Mouse (Mus musculus): Measurements from ENCODE around the gene Nav2. TPM values are rescaled to one million over a fixed set of nuclear protein-coding genes. Genes with fewer than 3 reads are reported as not detected.

Gene Nav2
- polyA plus RNA-seq, 1 experiment from 2014 or later, result 22.5 TPM

- no peaks in the 10 kb centered on the region for H3K36me3 ChIP-seq (ENCODE audit: control insufficient read depth, insufficient read depth, low read length)
- H3K4me1 ChIP-seq (ENCODE audit: control insufficient read depth, insufficient read depth, low read length), result peaks cover 18% of the 10 kb centered on the region; the same call in 1 of the 2 replicates
- ATAC-seq (ENCODE audit: low FRiP score, low TSS enrichment), result no peak
Measured at GRCm38 (mm10) chr7:49634291-49635073, 726.0 kb downstream of the Nav2 start.

GRCm38 (mm10) chr7:49635074-49635621 is 726.6 kb downstream of the Nav2 start:
- under 1% methylated on average over 35 of the region's 35 CpGs for WGBS
- peak overlapping the region; percentile 37; the same call in 1 of the 2 replicates for H3K9ac ChIP-seq (replicated peaks; ENCODE audit: low read length)
- 0 out of 2 replicates have a peak overlapping the region, but pooled peaks have one; percentile 57 for H3K27ac ChIP-seq (replicated peaks; ENCODE audit: low read depth, low read length)
- H3K4me3 ChIP-seq (replicated peaks; ENCODE audit: low read depth, low read length), result peak overlapping the region; percentile 32
- DNase-seq (peak; percentile 68), ATAC-seq (ENCODE audit: low FRiP score, low TSS enrichment) (no peak)
- H3K4me2 ChIP-seq (ENCODE audit: low read length), result peak overlapping the region; percentile 48
- H3K9me3 ChIP-seq (ENCODE audit: control insufficient read depth, low read length), result no peaks in the 10 kb centered on the region
- no peaks in the 10 kb centered on the region for H3K36me3 ChIP-seq (ENCODE audit: control insufficient read depth, insufficient read depth, low read length)
- H3K4me1 ChIP-seq (ENCODE audit: control insufficient read depth, insufficient read depth, low read length), result peaks cover 18% of the 10 kb centered on the region; the same call in 1 of the 2 replicates
- peaks cover 87% of the 10 kb centered on the region for H3K27me3 ChIP-seq (ENCODE audit: control insufficient read depth, insufficient read depth, low read length)

More at GRCm38 (mm10) chr7:49634291-49635073, 726.0 kb downstream of the Nav2 start:
- no peaks in the 10 kb centered on the region for H3K9me3 ChIP-seq (ENCODE audit: control insufficient read depth, low read length)
- peaks cover 87% of the 10 kb centered on the region for H3K27me3 ChIP-seq (ENCODE audit: control insufficient read depth, insufficient read depth, low read length)
- peak overlapping the region; percentile 42; the same call in 1 of the 2 replicates for H3K9ac ChIP-seq (replicated peaks; ENCODE audit: low read length)
- WGBS, result under 1% methylated on average over 26 of the region's 26 CpGs
- DNase-seq, result peak; percentile 66
- H3K4me3 ChIP-seq (replicated peaks; ENCODE audit: low read depth, low read length), result peak overlapping the region; percentile 32
- 0 out of 2 replicates have a peak overlapping the region, but pooled peaks have one; percentile 0 for H3K27ac ChIP-seq (replicated peaks; ENCODE audit: low read depth, low read length)
- H3K4me2 ChIP-seq (ENCODE audit: low read length), result peak overlapping the region; percentile 48

GRCm38 (mm10) chr7:49635971-49636370 is 727.5 kb downstream of the Nav2 start:
- H3K27me3 ChIP-seq (ENCODE audit: control insufficient read depth, insufficient read depth, low read length), result peaks cover 86% of the 10 kb centered on the region
- H3K4me2 ChIP-seq (ENCODE audit: low read length), result peak overlapping the region; percentile 48
- DNase-seq, result peak; percentile 61
- WGBS, result under 1% methylated on average over 22 of the region's 22 CpGs
- H3K4me3 ChIP-seq (replicated peaks; ENCODE audit: low read depth, low read length), result peak overlapping the region; percentile 32
- H3K36me3 ChIP-seq (ENCODE audit: control insufficient read depth, insufficient read depth, low read length), result no peaks in the 10 kb centered on the region
- peaks cover 18% of the 10 kb centered on the region; the same call in 1 of the 2 replicates for H3K4me1 ChIP-seq (ENCODE audit: control insufficient read depth, insufficient read depth, low read length)
- 0 out of 2 replicates have a peak overlapping the region, but pooled peaks have one; percentile 37 for H3K27ac ChIP-seq (replicated peaks; ENCODE audit: low read depth, low read length)
- no peaks in the 10 kb centered on the region for H3K9me3 ChIP-seq (ENCODE audit: control insufficient read depth, low read length)
- no peak for ATAC-seq (ENCODE audit: low FRiP score, low TSS enrichment)
- H3K9ac ChIP-seq (replicated peaks; ENCODE audit: low read length), result peak overlapping the region; percentile 40; the same call in 1 of the 2 replicates

DNA sequence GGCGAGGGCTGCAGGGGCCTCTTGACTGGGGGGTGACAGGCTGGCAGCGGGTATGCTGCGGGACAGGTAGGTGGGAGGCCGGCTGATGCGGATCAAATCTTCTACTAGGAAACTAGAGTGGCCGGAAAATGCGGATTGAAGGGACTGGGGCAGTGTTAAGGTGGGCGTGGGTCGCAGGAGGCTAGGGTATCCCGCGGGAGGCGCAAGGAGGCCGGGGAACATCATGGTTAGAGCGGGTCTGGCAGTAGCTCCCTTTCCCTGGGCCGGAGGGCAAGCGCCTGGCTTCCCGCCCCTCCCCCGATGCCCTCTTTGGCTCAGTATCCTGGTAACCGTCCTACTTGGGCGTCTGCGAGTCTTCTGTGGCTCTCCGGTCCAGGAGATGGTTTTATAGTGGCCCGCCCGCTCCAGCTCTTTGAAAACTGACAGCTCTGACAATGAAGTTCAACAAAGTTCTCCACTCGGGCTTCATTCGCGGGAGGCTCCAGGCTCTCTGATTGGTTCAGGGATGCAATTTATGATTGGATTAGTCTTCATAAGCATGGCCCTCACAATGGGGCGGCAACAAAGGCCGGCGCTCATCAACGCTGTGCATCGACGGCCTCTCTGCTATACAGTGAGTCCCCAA is 728.1 kb downstream of the Nav2 start, which contains the start of gene Dbx1:
Gene Dbx1 (minus strand): TSS at position 359 of the 625 bp plus-strand sequence.
- ATAC-seq (ENCODE audit: low FRiP score, low TSS enrichment) (peak; percentile 76), DNase-seq (peak; percentile 76)
- Histone ChIP-seq H3K27ac (replicated peaks; ENCODE audit: low read depth, low read length) (0 out of 2 replicates have a peak within 1 kb of the TSS, but pooled peaks have one; percentile 37), H3K4me2 (ENCODE audit: low read length) (peak within 1 kb of the TSS; percentile 48), H3K27me3 (ENCODE audit: control insufficient read depth, insufficient read depth, low read length) (peaks cover 86% of the 10 kb centered on the region), H3K4me1 (ENCODE audit: control insufficient read depth, insufficient read depth, low read length) (peaks cover 18% of the 10 kb centered on the region; the same call in 1 of the 2 replicates), H3K36me3 (ENCODE audit: control insufficient read depth, insufficient read depth, low read length) (no peaks in the 10 kb centered on the region), H3K9me3 (ENCODE audit: control insufficient read depth, low read length) (no peaks in the 10 kb centered on the region), H3K4me3 (replicated peaks; ENCODE audit: low read depth, low read length) (peak within 1 kb of the TSS; percentile 32), H3K9ac (replicated peaks; ENCODE audit: low read length) (peak within 1 kb of the TSS; percentile 40; the same call in 1 of the 2 replicates)
- under 1% methylated on average over 33 of the region's 33 CpGs for WGBS

DNA sequence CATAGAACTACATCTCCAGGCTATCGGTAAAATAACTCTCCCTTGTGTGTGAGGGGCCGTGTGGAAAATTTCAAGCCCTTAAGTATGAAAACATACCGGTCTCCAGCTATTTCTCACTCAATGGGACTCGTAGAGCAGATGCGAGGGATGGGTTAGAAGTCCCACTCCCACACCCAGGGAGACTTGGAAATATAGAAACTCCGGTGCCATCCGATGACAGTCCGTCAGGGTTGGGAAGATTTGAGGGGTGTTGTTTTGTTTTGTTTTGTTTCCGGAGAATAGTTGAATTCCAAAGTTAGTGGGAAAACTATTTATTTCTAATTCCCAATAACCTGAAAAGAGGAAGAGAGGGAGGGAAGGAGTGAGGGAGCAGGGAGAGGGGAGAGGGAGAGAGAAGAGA is 728.8 kb downstream of the Nav2 start:
- H3K4me3 ChIP-seq (replicated peaks; ENCODE audit: low read depth, low read length), result no peak overlapping the region
- peaks cover 86% of the 10 kb centered on the region for H3K27me3 ChIP-seq (ENCODE audit: control insufficient read depth, insufficient read depth, low read length)
- no peaks in the 10 kb centered on the region for H3K9me3 ChIP-seq (ENCODE audit: control insufficient read depth, low read length)
- DNase-seq, result no peak
- H3K27ac ChIP-seq (replicated peaks; ENCODE audit: low read depth, low read length), result no peak overlapping the region
- no peak for ATAC-seq (ENCODE audit: low FRiP score, low TSS enrichment)
- H3K4me2 ChIP-seq (ENCODE audit: low read length), result peak overlapping the region; percentile 7; the same call in 1 of the 2 replicates
- no peaks in the 10 kb centered on the region for H3K36me3 ChIP-seq (ENCODE audit: control insufficient read depth, insufficient read depth, low read length)
- H3K4me1 ChIP-seq (ENCODE audit: control insufficient read depth, insufficient read depth, low read length), result peaks cover 21% of the 10 kb centered on the region; the same call in 1 of the 2 replicates
- WGBS, result under 1% methylated on average over 9 of the region's 9 CpGs
- no peak overlapping the region for H3K9ac ChIP-seq (replicated peaks; ENCODE audit: low read length)

GRCm38 (mm10) chr7:49637851-49638663 is 729.5 kb downstream of the Nav2 start:
- DNase-seq, result peak; percentile 68
- Histone ChIP-seq H3K4me3 (replicated peaks; ENCODE audit: low read depth, low read length) (no peak overlapping the region), H3K9me3 (ENCODE audit: control insufficient read depth, low read length) (no peaks in the 10 kb centered on the region), H3K9ac (replicated peaks; ENCODE audit: low read length) (no peak overlapping the region), H3K27me3 (ENCODE audit: control insufficient read depth, insufficient read depth, low read length) (peaks cover 80% of the 10 kb centered on the region), H3K4me1 (ENCODE audit: control insufficient read depth, insufficient read depth, low read length) (peaks cover 19% of the 10 kb centered on the region; the same call in 1 of the 2 replicates), H3K4me2 (ENCODE audit: low read length) (peak overlapping the region; percentile 29), H3K27ac (replicated peaks; ENCODE audit: low read depth, low read length) (no peak overlapping the region), H3K36me3 (ENCODE audit: control insufficient read depth, insufficient read depth, low read length) (no peaks in the 10 kb centered on the region)
- ATAC-seq (ENCODE audit: low FRiP score, low TSS enrichment), result no peak
- WGBS, result 1% methylated on average over 21 of the region's 21 CpGs

DNA sequence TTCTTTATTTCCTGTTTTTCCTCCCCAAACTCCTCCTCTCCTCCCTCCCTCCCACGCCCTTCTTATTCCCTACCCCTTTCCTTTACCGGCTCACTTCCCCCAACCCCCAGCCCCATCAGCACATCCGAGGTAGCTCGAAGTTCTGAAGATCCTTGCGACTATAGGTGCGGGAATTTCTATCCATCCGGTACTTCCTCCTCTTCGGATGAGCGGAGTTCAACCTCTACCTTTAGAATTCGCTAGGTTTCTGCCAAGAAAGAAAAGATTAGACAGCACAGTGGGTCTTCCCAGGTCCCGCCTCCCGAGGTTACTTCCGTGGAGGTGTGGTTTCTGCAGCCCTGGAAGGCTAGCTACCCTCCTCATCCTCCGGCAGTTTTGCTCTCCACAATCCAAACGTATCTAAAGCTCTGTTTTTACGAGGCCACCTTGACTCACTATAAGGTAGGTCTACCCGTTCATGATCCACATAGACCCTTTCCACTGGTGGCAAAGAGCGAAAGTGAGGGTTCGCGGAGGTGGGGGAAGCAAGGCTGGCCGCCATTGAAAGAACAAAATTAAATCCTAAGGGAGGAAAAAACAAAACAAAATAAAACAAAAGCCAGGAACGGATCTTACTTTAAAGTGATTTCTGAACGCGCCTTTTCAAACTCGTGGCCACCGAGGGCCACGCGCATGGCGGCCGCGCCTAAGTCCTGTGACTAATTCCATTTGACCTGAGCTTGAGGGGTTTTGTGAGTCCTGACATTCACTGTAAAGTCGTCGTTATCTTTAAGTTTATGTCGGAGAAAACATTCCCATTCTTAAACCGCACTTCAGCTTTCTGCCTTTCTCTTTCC is 730.6 kb downstream of the Nav2 start:
- peaks cover 78% of the 10 kb centered on the region for H3K27me3 ChIP-seq (ENCODE audit: control insufficient read depth, insufficient read depth, low read length)
- H3K9me3 ChIP-seq (ENCODE audit: control insufficient read depth, low read length), result no peaks in the 10 kb centered on the region
- H3K4me2 ChIP-seq (ENCODE audit: low read length), result peak overlapping the region; percentile 29
- H3K9ac ChIP-seq (replicated peaks; ENCODE audit: low read length), result no peak overlapping the region
- H3K27ac ChIP-seq (replicated peaks; ENCODE audit: low read depth, low read length), result no peak overlapping the region
- DNase-seq (no peak), ATAC-seq (ENCODE audit: low FRiP score, low TSS enrichment) (no peak)
- peaks cover 11% of the 10 kb centered on the region; the same call in 1 of the 2 replicates for H3K4me1 ChIP-seq (ENCODE audit: control insufficient read depth, insufficient read depth, low read length)
- WGBS, result under 1% methylated on average over 35 of the region's 35 CpGs
- H3K4me3 ChIP-seq (replicated peaks; ENCODE audit: low read depth, low read length), result peak overlapping the region; percentile 2; the same call in 1 of the 2 replicates
- H3K36me3 ChIP-seq (ENCODE audit: control insufficient read depth, insufficient read depth, low read length), result no peaks in the 10 kb centered on the region
